Mouse (Mus musculus) erythroblast, embryonic 14.5 days (primary cell): ENCODE measurements around the gene Dnaic2.

ENCODE experiments used
- GATA1 ChIP-seq: IDR thresholded peaks from 2 replicates; pipeline ENCODE4 v1.6.1; 2012; ENCODE audit warnings: low read length, inconsistent platforms, mixed read lengths
- TAL1 ChIP-seq: IDR thresholded peaks from 3 replicates; pipeline ENCODE4 v1.6.1; 2012; ENCODE audit warnings: low read length, inconsistent platforms, mixed read lengths

DNA sequence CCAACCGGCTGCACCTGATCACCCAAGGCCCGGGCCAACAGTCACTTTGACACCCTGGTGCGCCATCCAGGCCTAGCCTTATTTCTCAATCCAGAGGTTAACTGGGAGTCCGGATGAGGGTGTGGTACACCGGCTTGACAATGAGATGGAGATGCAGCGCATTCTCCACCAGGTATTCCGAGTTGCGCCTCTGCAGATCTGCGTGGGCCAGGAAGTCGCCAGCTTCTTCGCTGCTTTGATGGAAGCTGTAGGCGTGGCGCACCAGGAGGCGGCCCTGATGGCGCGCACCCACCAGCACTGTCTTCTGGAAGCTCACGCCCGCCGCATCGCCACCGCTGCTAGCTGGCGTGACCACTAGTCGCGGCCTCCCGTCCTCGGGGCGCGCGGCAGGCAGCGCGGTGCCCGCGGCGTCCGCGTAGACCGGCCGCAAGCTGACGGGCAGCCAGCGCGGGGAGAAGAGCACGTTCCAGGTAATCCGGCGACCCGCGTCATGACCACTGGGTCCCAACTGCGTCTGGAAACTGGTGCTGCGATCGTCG, 64.2 kb downstream of the Dnaic2 start:
- no peak for TF ChIP-seq TAL1
- TF ChIP-seq GATA1: no peak
